In genomic region chr2:45253936-45254335, GRCm38 (mm10) we compare ENCODE assay signal across 18 mouse cellular contexts.
A peak's percentile ranks its signal among the peaks of the same experiment; 100 is the strongest.
DNase-seq lines count a peak whose midpoint lies in the region; ATAC-seq and TF ChIP-seq lines count a peak whose summit lies in the region.
"Had no signal": no experiment of that assay in that cellular context is flagged by ENCODE, and none has a peak within 500 bp of the region (broad histone marks: within the 10 kb centered on the region; RNA-seq: fewer than 3 reads in every experiment).

No protein-coding gene starts in this region.

- H3K27ac ChIP-seq in liver, postnatal 0 days (ENCODE audit: low read depth), result 0 out of 2 replicates have a peak overlapping the region, but pooled peaks have one; percentile 3
- H3K27ac ChIP-seq in kidney, embryonic 16.5 days (ENCODE audit: low read length), result no peak overlapping the region
- H3K27ac ChIP-seq in midbrain, embryonic 10.5 days (replicated peaks), result no peak overlapping the region
- H3K27ac ChIP-seq: forebrain, embryonic 15.5 days; hindbrain, postnatal 0 days; layer of hippocampus, adult 2 months; limb, embryonic 15.5 days had no signal

- no peak for TF ChIP-seq EP300 in liver, postnatal 0 days (IDR thresholded peaks at IDR 0.05; ENCODE audit: low read depth)

- TF ChIP-seq CTCF in liver, postnatal 0 days (IDR thresholded peaks at IDR 0.05; ENCODE audit: low read depth), result no peak

- ATAC-seq in liver, postnatal 0 days, result no peak
- ATAC-seq in kidney, embryonic 16.5 days (ENCODE audit: low FRiP score, low TSS enrichment), result peak; percentile 87
- ATAC-seq: forebrain, embryonic 15.5 days; hindbrain, postnatal 0 days had no signal

- no peaks in the 10 kb centered on the region for H3K4me1 ChIP-seq in liver, postnatal 0 days (ENCODE audit: insufficient read depth)
- H3K4me1 ChIP-seq in kidney, embryonic 16.5 days (ENCODE audit: insufficient read depth, low read length), result 0 out of 2 replicates have a peak, but pooled peaks cover 4% of the 10 kb centered on the region
- 0 out of 2 replicates have a peak, but pooled peaks cover 2% of the 10 kb centered on the region for H3K4me1 ChIP-seq in midbrain, embryonic 10.5 days
- H3K4me1 ChIP-seq: forebrain, embryonic 15.5 days; limb, embryonic 15.5 days had no signal

- DNase-seq in liver, postnatal 0 days, result no peak
- DNase-seq in liver, result no peak
- DNase-seq in kidney, adult 11 months, result peak; percentile 85
- peak; percentile 56 for DNase-seq in yolk sac, embryonic 10.5 days (ENCODE audit: low spot score)
- DNase-seq in spleen, adult 18-20 months, result no peak
- no peak for DNase-seq in midbrain, embryonic 10.5 days (ENCODE audit: low spot score)
- DNase-seq in gastrocnemius, postnatal 25 days, result no peak
- DNase-seq: B cell, adult 2 months; cerebellum, adult 9-11 months; heart, postnatal 4 days; lung, adult 2 months; lung, postnatal 4 days; retina, postnatal 1 day had no signal

- 49% methylated on average over 4 of the region's 4 CpGs for WGBS in liver, postnatal 0 days (ENCODE audit: insufficient replicate concordance)
- 27% methylated on average over 4 of the region's 4 CpGs for WGBS in kidney, embryonic 16.5 days
- 81% methylated on average over 4 of the region's 4 CpGs for WGBS in midbrain, embryonic 10.5 days

- no peaks in the 10 kb centered on the region for H3K27me3 ChIP-seq in liver, postnatal 0 days (ENCODE audit: insufficient read depth, low read length)
- no peaks in the 10 kb centered on the region for H3K27me3 ChIP-seq in kidney, embryonic 16.5 days (ENCODE audit: insufficient read depth, low read length)
- H3K27me3 ChIP-seq in midbrain, embryonic 10.5 days (ENCODE audit: low read depth, poor library complexity, severe bottlenecking), result no peaks in the 10 kb centered on the region
- H3K27me3 ChIP-seq: forebrain, embryonic 15.5 days; limb, embryonic 15.5 days had no signal

- no peaks in the 10 kb centered on the region for H3K36me3 ChIP-seq in liver, postnatal 0 days (replicated peaks; ENCODE audit: insufficient read depth, low read length)
- H3K36me3 ChIP-seq in kidney, embryonic 16.5 days (ENCODE audit: insufficient read depth, low read length), result no peaks in the 10 kb centered on the region
- no peaks in the 10 kb centered on the region for H3K36me3 ChIP-seq in midbrain, embryonic 10.5 days
- H3K36me3 ChIP-seq: forebrain, embryonic 15.5 days; limb, embryonic 15.5 days had no signal

- H3K4me3 ChIP-seq in liver, postnatal 0 days (ENCODE audit: low read depth, low read length), result no peak overlapping the region
- H3K4me3 ChIP-seq in kidney, embryonic 16.5 days (ENCODE audit: low read length), result no peak overlapping the region
- H3K4me3 ChIP-seq in midbrain, embryonic 10.5 days, result no peak overlapping the region
- H3K4me3 ChIP-seq: forebrain, embryonic 15.5 days; layer of hippocampus, adult 2 months; limb, embryonic 15.5 days had no signal

- no peak overlapping the region for H3K4me2 ChIP-seq in liver, postnatal 0 days (ENCODE audit: low read depth, low read length)
- no peak overlapping the region for H3K4me2 ChIP-seq in kidney, embryonic 16.5 days (replicated peaks; ENCODE audit: low read depth, low read length)
- H3K4me2 ChIP-seq: forebrain, embryonic 15.5 days; limb, embryonic 15.5 days had no signal

- no peaks in the 10 kb centered on the region for H3K9me3 ChIP-seq in liver, postnatal 0 days (ENCODE audit: low read length)
- H3K9me3 ChIP-seq in kidney, embryonic 16.5 days (ENCODE audit: low read length), result no peaks in the 10 kb centered on the region
- no peaks in the 10 kb centered on the region for H3K9me3 ChIP-seq in midbrain, embryonic 10.5 days (replicated peaks)
- H3K9me3 ChIP-seq: forebrain, embryonic 15.5 days; limb, embryonic 15.5 days had no signal

- H3K9ac ChIP-seq in liver, postnatal 0 days (replicated peaks), result no peak overlapping the region
- H3K9ac ChIP-seq in kidney, embryonic 16.5 days (replicated peaks; ENCODE audit: low read length), result no peak overlapping the region
- H3K9ac ChIP-seq: forebrain, embryonic 15.5 days; limb, embryonic 15.5 days had no signal

Comparison
In these comparisons a context has a peak if more than half of its experiments do, and no peak if none do; other contexts are left out.
1. DNase-seq: peak in kidney, adult 11 months (single experiment) and yolk sac, embryonic 10.5 days (single experiment); none in liver, postnatal 0 days (single experiment), liver (single experiment), spleen, adult 18-20 months (0 of 2), midbrain, embryonic 10.5 days (single experiment) and gastrocnemius, postnatal 25 days (single experiment).